Mouse (Mus musculus): ENCODE results near the gene Ltv1. TPM values are rescaled to one million over a fixed set of nuclear protein-coding genes. Genes with fewer than 3 reads are reported as not detected.

The Ltv1 gene
- polyA plus RNA-seq, 1 experiment = 19.5 TPM

GRCm38 (mm10) chr10:13172798-13173221 is 20.2 kb downstream of the Ltv1 start:
- Histone ChIP-seq H3K27me3 (ENCODE audit: control insufficient read depth, insufficient read depth, insufficient read length) (no peaks in the 10 kb centered on the region), H3K4me3 (ENCODE audit: insufficient read depth, poor library complexity, severe bottlenecking) (no peak overlapping the region), H3K79me2 (ENCODE audit: control insufficient read depth, insufficient read depth) (no peaks in the 10 kb centered on the region), H3ac (ENCODE audit: control insufficient read depth, insufficient read length, low read depth) (no peak overlapping the region), H3K79me3 (ENCODE audit: low read depth) (no peaks in the 10 kb centered on the region), H3K36me3 (ENCODE audit: control insufficient read depth, insufficient read depth) (peaks cover 20% of the 10 kb centered on the region)
- TF ChIP-seq MAX (IDR thresholded peaks at IDR 0.05) (no peak), CTCF (IDR thresholded peaks at IDR 0.05; ENCODE audit: control insufficient read depth, insufficient read depth, insufficient read length) (no peak), MYOD1 (IDR thresholded peaks at IDR 0.05; ENCODE audit: control insufficient read depth, insufficient read length, low read depth) (no peak), MYOG (IDR thresholded peaks at IDR 0.05; ENCODE audit: control insufficient read depth, extremely low read depth, insufficient read length) (no peak), FOSL1 (IDR thresholded peaks at IDR 0.05; ENCODE audit: insufficient read depth, low read length, poor library complexity, severe bottlenecking) (no peak), CEBPB (IDR thresholded peaks at IDR 0.05; ENCODE audit: low read depth) (no peak), USF1 (IDR thresholded peaks at IDR 0.05; ENCODE audit: low read depth) (no peak)

GRCm38 (mm10) chr10:13171461-13171860 is 21.5 kb downstream of the Ltv1 start:
- H3K4me3 ChIP-seq (ENCODE audit: insufficient read depth, poor library complexity, severe bottlenecking) = no peak overlapping the region

GRCm38 (mm10) chr10:13170739-13171448 is 22.1 kb downstream of the Ltv1 start:
- TF ChIP-seq USF1 (IDR thresholded peaks at IDR 0.05; ENCODE audit: low read depth) = no peak
- TF ChIP-seq CTCF (IDR thresholded peaks at IDR 0.05; ENCODE audit: control insufficient read depth, insufficient read depth, insufficient read length) = no peak
- no peak for TF ChIP-seq MYOD1 (IDR thresholded peaks at IDR 0.05; ENCODE audit: control insufficient read depth, insufficient read length, low read depth)
- no peak for TF ChIP-seq MYOG (IDR thresholded peaks at IDR 0.05; ENCODE audit: control insufficient read depth, extremely low read depth, insufficient read length)
- no peak for TF ChIP-seq MAX (IDR thresholded peaks at IDR 0.05)
- no peak for TF ChIP-seq CEBPB (IDR thresholded peaks at IDR 0.05; ENCODE audit: low read depth)
- TF ChIP-seq FOSL1 (IDR thresholded peaks at IDR 0.05; ENCODE audit: insufficient read depth, low read length, poor library complexity, severe bottlenecking) = no peak
- H3ac ChIP-seq (ENCODE audit: control insufficient read depth, insufficient read length, low read depth) = no peak overlapping the region
- H3K79me3 ChIP-seq (ENCODE audit: low read depth) = no peaks in the 10 kb centered on the region
- peaks cover 5% of the 10 kb centered on the region for H3K27me3 ChIP-seq (ENCODE audit: control insufficient read depth, insufficient read depth, insufficient read length)
- peaks cover 10% of the 10 kb centered on the region for H3K36me3 ChIP-seq (ENCODE audit: control insufficient read depth, insufficient read depth)
- no peak overlapping the region for H3K4me3 ChIP-seq (ENCODE audit: insufficient read depth, poor library complexity, severe bottlenecking)
- no peaks in the 10 kb centered on the region for H3K79me2 ChIP-seq (ENCODE audit: control insufficient read depth, insufficient read depth)

More at GRCm38 (mm10) chr10:13171461-13171860, 21.5 kb downstream of the Ltv1 start:
- Histone ChIP-seq H3K27me3 (ENCODE audit: control insufficient read depth, insufficient read depth, insufficient read length) (peaks cover 5% of the 10 kb centered on the region), H3K79me3 (ENCODE audit: low read depth) (no peaks in the 10 kb centered on the region), H3K79me2 (ENCODE audit: control insufficient read depth, insufficient read depth) (no peaks in the 10 kb centered on the region), H3ac (ENCODE audit: control insufficient read depth, insufficient read length, low read depth) (no peak overlapping the region), H3K36me3 (ENCODE audit: control insufficient read depth, insufficient read depth) (peaks cover 12% of the 10 kb centered on the region)
- no peak for TF ChIP-seq MYOG (IDR thresholded peaks at IDR 0.05; ENCODE audit: control insufficient read depth, extremely low read depth, insufficient read length)
- no peak for TF ChIP-seq CTCF (IDR thresholded peaks at IDR 0.05; ENCODE audit: control insufficient read depth, insufficient read depth, insufficient read length)
- no peak for TF ChIP-seq FOSL1 (IDR thresholded peaks at IDR 0.05; ENCODE audit: insufficient read depth, low read length, poor library complexity, severe bottlenecking)
- TF ChIP-seq CEBPB (IDR thresholded peaks at IDR 0.05; ENCODE audit: low read depth) = no peak
- no peak for TF ChIP-seq MAX (IDR thresholded peaks at IDR 0.05)
- no peak for TF ChIP-seq MYOD1 (IDR thresholded peaks at IDR 0.05; ENCODE audit: control insufficient read depth, insufficient read length, low read depth)
- TF ChIP-seq USF1 (IDR thresholded peaks at IDR 0.05; ENCODE audit: low read depth) = no peak

GRCm38 (mm10) chr10:13168461-13168860 is 24.5 kb downstream of the Ltv1 start:
- H3K27me3 ChIP-seq (ENCODE audit: control insufficient read depth, insufficient read depth, insufficient read length) = peaks cover 5% of the 10 kb centered on the region
- H3K79me3 ChIP-seq (ENCODE audit: low read depth) = no peaks in the 10 kb centered on the region
- TF ChIP-seq CEBPB (IDR thresholded peaks at IDR 0.05; ENCODE audit: low read depth) (no peak), MYOD1 (IDR thresholded peaks at IDR 0.05; ENCODE audit: control insufficient read depth, insufficient read length, low read depth) (no peak), USF1 (IDR thresholded peaks at IDR 0.05; ENCODE audit: low read depth) (no peak), CTCF (IDR thresholded peaks at IDR 0.05; ENCODE audit: control insufficient read depth, insufficient read depth, insufficient read length) (no peak), MAX (IDR thresholded peaks at IDR 0.05) (no peak), FOSL1 (IDR thresholded peaks at IDR 0.05; ENCODE audit: insufficient read depth, low read length, poor library complexity, severe bottlenecking) (no peak), MYOG (IDR thresholded peaks at IDR 0.05; ENCODE audit: control insufficient read depth, extremely low read depth, insufficient read length) (no peak)

GRCm38 (mm10) chr10:13162031-13162430 is 30.9 kb downstream of the Ltv1 start:
- TF ChIP-seq USF1 (IDR thresholded peaks at IDR 0.05; ENCODE audit: low read depth) (no peak), FOSL1 (IDR thresholded peaks at IDR 0.05; ENCODE audit: insufficient read depth, low read length, poor library complexity, severe bottlenecking) (no peak), MYOG (IDR thresholded peaks at IDR 0.05; ENCODE audit: control insufficient read depth, extremely low read depth, insufficient read length) (no peak), MAX (IDR thresholded peaks at IDR 0.05) (no peak), CTCF (IDR thresholded peaks at IDR 0.05; ENCODE audit: control insufficient read depth, insufficient read depth, insufficient read length) (no peak), MYOD1 (IDR thresholded peaks at IDR 0.05; ENCODE audit: control insufficient read depth, insufficient read length, low read depth) (no peak), CEBPB (IDR thresholded peaks at IDR 0.05; ENCODE audit: low read depth) (no peak)
- Histone ChIP-seq H3K79me3 (ENCODE audit: low read depth) (no peaks in the 10 kb centered on the region), H3K36me3 (ENCODE audit: control insufficient read depth, insufficient read depth) (no peaks in the 10 kb centered on the region), H3ac (ENCODE audit: control insufficient read depth, insufficient read length, low read depth) (no peak overlapping the region), H3K27me3 (ENCODE audit: control insufficient read depth, insufficient read depth, insufficient read length) (no peaks in the 10 kb centered on the region), H3K79me2 (ENCODE audit: control insufficient read depth, insufficient read depth) (no peaks in the 10 kb centered on the region), H3K4me3 (ENCODE audit: insufficient read depth, poor library complexity, severe bottlenecking) (no peak overlapping the region)

More at GRCm38 (mm10) chr10:13168461-13168860, 24.5 kb downstream of the Ltv1 start:
- H3K4me3 ChIP-seq (ENCODE audit: insufficient read depth, poor library complexity, severe bottlenecking) = no peak overlapping the region
- no peak overlapping the region for H3ac ChIP-seq (ENCODE audit: control insufficient read depth, insufficient read length, low read depth)
- no peaks in the 10 kb centered on the region for H3K79me2 ChIP-seq (ENCODE audit: control insufficient read depth, insufficient read depth)
- H3K36me3 ChIP-seq (ENCODE audit: control insufficient read depth, insufficient read depth) = no peaks in the 10 kb centered on the region

Measured in C2C12 (cell line).